Mouse (Mus musculus): ENCODE data around the gene Plin5.
A peak's percentile ranks its signal among the peaks of the same experiment; 100 is the strongest.

DNA sequence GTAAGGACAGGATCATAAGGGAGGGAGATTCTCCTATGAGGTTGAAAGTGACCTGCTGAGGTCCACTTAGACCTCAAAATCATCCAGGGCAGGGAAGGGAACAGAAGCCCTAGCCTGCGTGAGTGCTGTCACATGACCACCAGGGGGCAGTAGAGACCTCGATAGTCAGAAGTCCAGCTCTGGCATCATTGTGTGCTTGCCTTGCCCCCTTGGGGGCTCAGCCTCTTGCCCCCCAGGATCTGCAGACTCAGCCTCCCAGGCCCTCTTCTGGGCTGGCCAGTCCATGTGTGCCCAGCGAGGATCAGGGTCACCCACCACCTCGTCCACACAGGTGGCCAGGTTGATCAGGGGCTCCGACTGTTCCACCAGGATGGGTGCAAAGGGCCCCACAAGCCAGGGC lies 5.5 kb downstream of the Plin5 start:
- TF ChIP-seq CTCF (IDR thresholded peaks at IDR 0.05; ENCODE audit: insufficient read depth, low read length) = peak; percentile 94
- TF ChIP-seq POLR2A (IDR thresholded peaks at IDR 0.05; ENCODE audit: borderline replicate concordance, extremely low read depth, low read depth, low read length) = no peak

Data from lung, adult 2 months (tissue).